Mouse (Mus musculus): ENCODE measurements around the gene Mzt1.
A peak's percentile ranks its signal among the peaks of the same experiment; 100 is the strongest.
"Not testable (repeated sequence)": the region's sequence is repeated elsewhere in the genome, so short reads cannot be mapped to it uniquely, and the experiment has no call there.

Gene Mzt1

DNA sequence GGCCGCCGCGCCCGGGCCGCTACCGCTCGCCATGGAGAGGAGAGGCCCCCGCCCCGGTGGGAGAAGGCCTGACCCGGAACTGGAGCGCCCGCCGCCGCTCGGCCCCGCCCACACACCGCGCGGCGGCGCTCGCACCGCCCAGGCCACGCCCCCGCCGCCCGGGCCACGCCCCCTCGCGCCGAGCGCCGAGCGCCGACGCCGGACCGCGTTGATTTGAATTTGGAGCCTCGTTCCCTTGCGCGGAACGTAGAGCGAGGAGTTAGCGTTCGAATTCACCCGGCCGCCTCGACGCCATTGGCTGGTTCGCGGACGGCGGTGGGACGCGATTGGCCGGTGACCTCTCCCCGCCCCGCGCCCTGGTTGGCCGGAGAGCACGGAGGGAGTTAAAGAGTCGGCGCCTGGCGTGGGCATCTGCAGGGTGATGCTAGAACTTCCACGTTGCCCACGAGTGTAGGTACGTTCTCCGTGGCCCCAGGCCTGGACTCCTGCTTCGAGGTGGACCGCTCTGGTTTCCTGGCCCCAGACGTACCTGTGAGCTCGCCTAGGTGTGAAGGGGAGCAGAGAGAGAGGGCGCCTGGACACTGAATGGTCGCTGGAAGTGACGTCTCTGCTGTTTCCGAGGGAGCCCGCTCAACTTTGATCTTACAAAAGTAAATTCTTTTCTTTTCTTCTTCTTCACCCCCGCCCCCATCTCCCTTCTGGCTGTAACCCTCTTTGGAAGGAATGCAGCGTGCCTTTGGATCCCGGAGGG, at the start of gene Mzt1, which contains the start of gene Bora:
Gene Mzt1 (minus strand): TSS at position 104 of the 751 bp plus-strand sequence.
Gene Bora (plus strand): TSS at position 192 of the 751 bp plus-strand sequence.
- DNase-seq, result peak; percentile 89 to 90

DNA sequence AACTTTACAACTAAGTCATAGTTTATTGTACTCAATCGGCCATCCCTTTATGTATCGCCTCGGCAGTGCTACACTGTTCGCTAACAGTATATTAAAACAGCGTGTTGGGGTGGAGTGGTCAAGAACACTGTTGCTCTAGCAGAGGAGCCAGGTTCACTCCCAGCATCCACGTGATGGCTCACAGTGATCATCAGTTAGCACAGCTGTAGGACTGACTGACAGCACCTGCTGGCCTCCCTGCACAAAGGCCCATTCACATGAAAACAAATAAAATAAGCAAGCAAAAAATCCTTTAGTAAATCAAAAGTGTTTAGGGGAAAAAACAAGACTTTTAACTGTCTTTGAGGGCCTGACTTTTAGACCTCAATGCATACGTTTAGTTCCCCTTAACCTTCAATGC, 43.0 kb upstream of the Mzt1 start:
- DNase-seq, result no peak

DNA sequence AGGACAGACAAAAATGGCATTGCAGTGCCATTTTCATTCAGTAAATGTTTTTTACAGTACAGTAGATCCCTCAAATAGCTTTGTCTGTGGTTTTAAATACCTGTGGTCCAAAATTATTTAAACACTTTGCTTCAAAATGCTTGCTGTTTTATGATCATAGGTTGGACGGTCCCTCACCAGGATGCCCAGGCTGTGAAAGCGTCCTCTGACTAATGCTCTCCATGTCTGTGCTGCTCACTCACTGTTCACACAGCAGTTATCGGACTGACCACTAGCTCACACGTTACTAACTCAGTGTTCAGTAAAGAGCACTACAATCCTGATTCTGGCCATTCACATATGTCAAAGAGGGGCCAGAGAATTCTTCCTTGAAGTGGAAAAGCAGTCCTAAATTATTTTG, 25.2 kb upstream of the Mzt1 start:
- DNase-seq, result no peak

DNA sequence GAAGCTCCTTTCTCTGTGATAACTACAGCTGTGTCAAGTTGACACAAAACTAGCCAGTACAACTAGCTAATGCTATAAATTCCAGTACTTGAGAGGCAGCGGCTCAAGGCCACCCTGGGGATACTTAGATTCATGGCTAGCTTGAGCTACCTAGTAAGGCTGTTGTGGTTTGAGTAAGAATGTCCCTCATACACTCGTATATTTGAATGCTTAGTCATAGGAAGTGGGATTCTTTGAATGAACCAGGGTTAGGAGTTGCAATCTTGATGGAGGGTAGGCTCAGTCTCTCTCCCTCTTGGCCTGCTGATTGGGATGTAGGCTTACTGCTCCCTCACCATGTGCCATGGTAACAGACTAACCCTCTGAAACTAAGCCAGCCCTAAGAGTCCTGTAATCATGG, 17.2 kb upstream of the Mzt1 start:
- no peak for DNase-seq

DNA sequence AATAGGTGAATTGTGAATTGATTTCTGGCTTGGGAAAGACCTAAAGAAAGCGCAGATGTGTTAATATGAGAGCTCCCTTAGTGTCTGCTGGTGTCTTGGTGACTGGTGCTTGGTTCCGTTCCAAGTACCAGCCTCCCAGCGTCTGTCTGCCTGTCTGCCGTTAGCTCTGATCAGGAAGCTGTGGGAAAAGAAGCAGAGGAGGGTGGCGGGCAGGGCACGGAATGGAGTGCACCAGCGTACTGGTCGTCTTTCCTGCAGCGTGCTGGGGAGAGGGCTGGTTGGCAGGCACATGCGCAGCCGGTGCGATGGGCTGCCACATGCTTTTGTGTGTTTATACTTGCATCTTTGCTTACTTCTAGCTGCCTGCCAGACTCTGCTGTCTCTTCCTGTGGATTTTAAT, 14.7 kb upstream of the Mzt1 start:
- DNase-seq, result no peak

DNA sequence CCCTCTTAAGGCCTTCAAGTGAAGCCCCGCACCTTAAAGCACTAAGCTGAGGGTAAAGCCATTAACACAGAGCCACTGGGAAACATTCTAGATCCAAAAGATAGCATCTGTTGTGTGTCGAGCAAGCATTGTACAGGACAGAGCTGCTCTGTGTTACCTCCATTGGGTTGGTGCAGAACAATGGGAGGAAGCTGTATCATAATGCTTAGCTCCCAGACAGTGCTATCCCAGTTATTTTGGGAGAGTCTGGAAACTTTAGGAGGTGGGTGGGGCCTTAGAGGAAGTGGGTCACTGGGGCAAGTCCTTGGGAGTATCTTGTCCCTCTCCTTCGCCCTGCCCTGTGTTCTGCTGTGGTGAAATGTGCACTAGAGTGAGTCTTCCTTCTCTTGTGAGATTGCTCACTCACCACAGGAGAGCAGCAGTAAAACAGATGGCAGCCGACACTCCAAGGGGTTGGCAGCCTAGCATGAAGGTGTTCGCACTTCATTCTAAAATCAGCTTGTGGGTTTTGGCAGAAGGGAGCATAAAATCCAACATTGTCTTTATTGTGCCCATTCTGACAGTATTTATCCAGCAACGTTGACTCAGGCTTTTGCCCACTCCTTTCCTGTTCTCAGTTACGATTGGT, 13.1 kb upstream of the Mzt1 start:
- no peak for DNase-seq

DNA sequence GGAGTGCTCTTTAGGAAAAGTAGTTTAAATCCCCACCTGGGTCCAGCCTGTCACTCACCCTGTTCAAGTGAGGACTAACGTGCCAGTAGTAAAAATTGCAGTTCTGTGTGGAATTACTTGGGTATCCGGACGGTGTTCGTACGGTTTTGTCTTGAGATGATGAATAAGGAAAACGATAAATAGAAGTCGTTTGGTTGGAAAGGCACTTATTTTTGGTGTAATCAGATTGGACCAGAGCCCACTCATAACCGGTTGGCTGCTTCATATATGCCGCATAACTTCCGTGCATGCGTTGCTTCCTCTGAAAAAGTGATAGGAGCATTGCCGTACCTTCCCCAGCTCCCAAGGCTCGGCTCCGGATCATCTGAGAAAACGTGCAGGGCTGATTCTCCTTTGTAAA, 848 bp upstream of the Mzt1 start:
- no peak for DNase-seq

DNA sequence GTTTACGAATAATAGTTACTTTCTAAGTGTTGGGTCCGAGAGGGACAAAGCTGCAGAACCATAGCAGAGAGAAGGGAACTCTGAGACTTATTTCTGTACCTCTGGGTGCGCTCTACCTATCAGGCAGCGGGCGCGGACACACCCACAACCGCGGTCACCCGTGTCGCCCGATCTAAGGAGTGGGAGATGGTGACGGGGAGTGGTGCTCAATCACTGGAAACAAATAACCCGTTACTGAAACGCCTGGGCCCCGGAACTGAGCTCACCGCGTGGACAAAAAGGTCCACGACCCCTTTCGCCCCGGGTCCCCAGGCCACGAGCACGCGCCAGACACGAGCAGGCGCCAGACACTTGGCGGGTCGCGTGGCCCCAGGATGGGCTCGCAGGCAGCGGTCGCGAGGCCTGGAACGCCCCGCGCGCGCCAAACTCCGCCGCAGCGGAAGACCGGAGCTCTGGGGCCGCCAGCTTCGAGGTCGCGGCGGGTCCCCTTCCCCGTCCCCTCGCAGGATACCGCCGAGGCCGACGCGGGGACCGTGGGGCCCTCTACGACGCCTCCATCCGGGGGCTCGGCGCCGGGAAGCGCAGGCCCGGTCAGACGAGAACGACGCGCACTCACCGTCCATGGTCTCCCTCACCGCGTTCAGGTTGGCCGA, 430 bp downstream of the Mzt1 start:
- peak in 1 of 2 experiments; percentile 26 for DNase-seq

DNA sequence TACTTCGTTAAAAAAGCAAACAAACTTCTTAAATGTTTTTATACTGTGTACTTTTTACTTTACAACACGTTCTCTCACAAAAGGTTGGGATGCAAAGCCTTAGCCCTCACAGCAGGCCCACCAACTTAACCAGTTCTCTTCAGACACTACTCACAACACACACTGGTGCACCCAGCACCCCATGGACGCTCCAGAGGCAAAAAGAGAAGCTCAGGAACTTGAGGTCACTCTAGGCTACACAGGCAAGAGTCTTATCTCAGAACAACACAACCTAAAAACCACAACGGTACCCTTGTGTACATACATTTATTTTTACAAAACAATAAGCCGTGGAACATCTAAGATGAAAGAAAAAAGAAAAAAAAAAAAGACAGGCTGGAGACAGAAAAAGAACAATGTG, 1.2 kb downstream of the Mzt1 start:
- DNase-seq, result no peak

DNA sequence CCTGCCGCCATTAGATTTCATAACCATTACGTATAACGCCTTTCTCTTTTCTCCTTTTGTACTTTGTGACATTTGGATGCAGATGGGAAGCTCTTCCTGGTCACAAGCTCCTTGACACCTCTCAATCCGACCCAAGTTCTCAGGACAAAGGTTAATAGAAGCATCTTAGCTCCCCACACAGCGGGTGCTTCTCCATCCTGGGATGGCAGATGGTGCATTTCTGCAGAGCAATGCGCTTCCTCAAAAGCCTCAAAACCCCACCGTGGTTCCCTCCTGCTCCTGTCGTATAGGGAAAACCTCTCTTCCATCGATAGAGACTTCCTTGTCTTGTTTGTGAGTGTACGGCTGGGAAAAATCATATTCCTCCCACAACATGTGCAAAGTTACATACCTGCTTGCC, 1.8 kb downstream of the Mzt1 start:
- no peak for DNase-seq

DNA sequence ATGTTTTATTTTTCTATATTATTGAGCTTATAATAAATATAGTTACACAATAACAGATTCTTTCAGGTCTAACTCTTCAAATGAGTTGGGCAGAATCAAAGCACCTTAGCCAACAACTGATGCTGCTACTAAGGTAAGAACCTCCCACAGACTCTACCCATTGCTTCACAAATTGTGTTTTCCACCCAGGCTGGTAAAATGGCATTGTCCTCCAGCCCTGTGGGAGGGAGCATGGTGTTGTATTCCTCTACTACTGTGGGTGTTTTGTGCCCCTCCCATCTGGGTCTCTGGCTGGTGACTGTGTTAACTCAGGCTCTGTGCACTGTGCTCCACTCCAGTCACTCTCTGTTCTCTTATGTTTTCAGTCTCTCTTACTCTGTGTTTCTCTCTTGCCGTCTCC, 2.4 kb downstream of the Mzt1 start:
- DNase-seq, result no peak

DNA sequence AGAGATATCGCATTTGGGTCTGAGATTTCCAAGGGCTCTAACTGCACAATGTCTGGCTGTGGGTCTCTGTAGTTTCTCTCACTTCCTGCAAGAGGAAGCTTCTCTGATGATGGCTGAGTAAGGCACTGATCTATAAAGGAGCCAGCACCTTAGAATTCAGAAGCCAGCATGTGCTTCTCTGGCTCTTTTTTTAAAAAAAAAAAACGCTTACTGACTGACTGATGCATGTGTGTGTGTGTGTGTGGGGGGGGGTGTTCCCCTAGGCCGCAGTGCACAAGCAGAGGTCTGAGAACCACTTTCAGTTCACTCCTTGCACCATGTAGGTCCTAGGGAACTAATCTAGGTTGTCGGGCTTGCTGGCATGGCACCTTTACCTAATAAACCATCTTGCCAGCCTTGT, 4.5 kb downstream of the Mzt1 start:
- no peak for DNase-seq

DNA sequence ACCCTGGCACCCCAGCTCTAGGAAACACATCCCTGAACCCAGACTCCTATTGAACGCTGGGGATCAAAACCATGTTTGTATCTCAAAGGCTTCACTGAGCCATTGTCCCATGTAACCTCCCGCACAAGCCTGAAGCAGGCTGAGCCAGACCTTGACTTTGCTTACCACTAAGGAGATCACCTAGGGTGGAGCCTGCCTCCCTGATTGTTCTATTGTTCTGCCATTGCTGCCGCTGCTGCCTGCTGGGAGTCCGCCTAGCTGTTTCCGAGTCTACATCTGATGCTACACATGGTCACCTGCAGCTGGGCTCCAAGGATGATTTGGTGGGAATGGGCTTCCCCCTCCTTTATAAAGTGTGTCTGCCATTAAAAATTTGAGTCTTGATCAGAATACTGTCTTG, 6.6 kb downstream of the Mzt1 start:
- not testable (repeated sequence) for DNase-seq

DNA sequence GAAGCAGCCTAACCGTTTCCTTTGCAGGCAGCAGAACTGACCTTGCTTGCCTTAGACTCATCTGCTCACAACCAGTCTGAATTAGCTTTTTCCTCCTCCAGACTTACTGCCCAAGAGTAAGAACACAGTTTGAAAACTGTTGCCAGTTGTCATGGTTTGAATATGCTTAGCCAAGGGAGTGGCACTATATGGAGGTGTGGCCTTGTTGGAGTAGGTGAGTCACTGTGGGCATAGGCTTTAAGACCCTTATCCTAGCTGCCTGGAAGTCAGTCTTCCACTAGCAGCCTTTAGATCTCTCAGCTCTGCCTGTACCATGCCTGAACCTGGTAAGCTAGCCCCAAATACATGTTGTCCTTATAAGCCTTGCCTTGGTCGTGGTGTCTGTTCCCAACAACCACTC, 8.2 kb downstream of the Mzt1 start:
- no peak for DNase-seq

DNA sequence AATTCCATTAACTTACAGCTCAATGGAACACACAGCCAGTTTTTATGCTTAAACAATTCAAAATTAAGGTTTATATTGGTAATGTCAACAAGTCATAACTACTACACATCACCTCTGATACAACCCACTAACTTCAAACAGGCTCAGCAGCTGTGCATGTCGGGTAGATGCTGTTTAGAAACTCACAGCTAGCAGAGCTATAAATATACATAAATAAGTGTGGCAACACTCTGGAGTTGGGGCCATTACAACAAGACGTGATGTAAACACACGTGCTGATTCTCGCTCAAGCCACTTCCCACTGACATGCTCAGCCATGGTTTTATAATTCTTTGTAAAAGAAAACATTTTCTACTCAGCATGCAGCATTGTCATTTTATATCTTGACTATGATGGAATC, 9.9 kb downstream of the Mzt1 start:
- DNase-seq, result no peak

DNA sequence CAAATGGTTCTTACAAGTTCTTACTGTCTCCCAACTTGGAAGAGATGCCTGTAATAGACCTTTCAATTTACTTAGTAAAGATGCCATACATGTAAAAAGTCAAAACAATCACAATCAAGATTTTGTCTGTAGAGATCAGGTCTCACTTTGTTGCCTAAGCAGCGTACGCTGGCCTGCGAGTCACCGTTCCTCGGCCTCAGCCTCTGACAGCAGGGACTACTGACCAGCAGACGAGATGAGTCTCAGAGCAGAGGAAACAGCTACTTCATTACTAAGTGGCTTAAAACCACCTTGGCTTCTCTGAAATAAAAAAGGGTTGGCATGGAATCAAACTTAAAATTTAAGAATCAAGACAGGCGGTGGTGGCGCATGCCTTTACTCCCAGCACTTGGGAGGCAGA, 11.1 kb downstream of the Mzt1 start:
- not testable (repeated sequence) for DNase-seq

DNA sequence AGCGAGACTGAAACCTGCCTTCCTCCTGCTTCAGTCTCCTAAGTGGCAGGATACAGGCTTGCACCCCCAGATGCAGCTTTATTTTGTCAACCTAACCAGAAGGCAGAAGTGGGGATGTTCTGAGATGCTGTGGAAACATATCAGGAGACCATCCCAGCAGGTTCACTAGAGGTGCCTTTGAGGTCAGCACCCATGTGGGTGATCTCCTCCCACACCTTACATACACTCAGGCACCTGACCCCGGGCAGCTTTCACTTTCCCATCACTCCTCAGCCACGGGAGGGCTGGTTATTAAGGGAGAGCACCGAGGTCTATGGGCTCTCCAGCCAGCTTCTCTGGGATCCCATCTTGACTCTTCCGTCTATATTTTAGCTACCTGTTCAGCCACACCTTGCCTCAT, 13.3 kb downstream of the Mzt1 start:
- DNase-seq, result no peak

DNA sequence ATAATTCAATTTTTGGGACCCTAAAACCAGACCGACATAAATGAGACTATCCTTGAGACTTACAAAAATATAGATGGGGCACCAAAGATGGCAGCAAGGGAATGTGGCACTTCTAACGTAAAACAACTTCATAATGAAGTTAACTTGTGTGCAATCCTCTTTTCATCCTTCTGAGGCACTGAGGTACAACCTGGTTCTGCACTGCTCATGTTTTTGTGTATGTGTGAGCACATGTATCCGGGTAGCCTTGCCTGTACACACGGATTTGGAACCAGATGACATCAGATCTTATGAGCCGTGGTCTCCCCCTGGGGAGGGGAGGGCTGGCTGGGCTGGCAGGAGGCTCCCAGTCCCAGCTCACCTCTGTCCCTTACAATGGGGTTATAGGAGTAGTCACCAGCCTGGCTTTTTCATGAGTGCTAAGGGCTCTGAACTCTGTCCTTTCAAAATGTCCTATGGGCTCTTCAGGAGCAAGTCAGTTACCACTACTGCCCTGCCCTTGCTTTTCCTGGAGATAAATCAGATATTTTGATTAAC, 14.5 kb downstream of the Mzt1 start:
- no peak for DNase-seq

DNA sequence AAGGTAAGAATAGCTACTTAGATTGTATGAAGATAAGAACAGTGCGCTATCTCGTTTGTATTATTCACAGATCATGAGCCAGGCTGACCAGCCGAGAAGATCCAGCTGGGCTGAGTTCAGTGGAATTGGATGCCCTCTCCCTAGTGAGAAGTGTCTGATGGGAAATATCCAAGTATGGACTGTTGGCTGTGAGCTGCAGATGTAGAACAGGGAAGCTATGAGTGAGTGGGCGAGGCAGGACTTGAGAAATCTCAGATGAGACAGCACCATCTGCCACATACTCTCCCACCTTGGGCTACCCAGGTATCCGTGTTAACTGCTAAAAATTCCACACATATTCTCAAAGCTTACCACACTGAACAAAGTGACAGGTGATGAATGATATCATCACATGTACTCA, 15.9 kb downstream of the Mzt1 start:
- DNase-seq, result no peak

DNA sequence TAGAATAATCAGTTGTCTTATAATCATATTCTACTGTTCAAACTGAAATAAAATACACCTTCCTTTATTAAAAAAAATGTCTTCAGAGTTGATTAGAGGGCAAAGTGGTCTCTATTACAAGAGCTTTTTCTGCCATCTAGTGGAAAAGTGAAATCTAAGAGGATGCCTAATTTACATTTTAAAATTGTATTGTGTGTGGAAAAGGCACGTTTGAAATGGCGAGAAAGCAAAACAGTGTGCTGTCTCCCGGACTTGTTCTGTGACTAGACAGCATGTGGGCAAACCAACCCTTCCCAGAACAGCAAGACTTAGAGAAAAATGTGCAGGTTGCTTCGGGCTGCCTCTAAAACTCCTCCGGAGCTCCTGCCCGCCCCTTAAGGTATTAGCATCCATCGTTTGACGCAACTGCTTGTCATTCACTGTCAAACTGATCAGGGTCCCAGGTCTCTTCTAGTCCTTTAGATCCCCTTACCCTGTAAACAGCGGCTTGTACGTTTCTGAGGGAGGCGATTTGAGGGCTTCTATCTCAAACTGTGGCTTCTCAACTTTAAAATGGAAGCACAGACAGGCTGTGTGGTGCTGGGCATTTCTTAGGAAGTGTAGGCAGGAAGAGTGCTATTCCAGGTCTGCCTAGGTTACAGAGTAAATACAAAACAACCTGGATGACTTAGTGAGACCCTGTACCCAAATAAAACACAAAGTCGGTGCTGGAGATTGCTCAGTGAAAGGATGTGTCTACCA, 23.4 kb downstream of the Mzt1 start:
- no peak for DNase-seq

DNA sequence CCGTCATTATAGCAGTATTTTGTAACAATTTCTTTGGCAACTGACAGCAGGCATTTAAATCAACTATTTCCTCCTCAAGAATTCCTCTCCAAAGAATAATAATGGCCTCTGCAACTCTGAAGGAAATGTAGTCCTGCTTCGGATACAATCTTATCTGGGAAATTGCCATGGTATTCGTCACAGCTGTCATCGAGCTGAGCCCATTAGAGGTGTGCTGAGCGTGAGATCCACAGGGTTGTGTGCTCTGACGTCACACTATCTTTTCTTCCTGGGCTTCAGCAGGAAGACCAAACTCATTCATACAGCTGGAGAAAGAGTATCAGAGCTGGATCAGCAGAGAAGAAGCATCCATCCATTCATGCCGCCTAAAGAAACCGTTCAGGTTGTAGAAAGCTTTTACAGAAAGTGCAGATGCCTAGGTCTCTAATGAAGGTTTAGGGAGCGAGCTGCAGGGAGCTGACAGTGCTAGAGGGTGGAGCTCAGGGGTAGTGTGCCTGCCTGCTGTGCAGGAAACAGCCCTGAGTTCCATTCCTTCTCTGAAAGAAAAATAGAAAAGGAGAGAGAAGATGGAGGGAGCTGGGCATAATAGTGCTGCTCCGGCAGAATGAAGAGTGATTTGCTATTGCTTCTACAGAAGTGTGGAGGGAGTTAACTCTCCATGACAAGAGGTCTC, 26.7 kb downstream of the Mzt1 start:
- DNase-seq, result no peak

DNA sequence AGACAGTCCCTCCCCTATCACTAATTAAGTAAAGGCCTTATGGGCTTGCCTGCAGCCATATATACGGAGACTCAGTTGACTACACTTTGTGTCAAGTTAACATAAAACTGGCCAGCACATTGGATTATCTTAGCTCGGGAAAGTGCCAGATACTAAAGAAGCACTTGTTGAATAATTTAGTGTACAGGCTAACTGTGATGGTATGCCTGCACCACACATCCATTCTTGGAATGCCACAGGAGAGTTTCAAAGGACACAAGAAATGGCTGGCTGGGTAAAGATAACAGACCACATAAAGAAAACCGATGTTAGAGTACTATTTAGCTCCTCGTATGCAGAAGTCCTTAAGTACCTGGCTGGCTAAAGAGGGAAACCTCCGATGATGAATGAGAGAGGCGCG, 27.2 kb downstream of the Mzt1 start:
- no peak for DNase-seq

DNA sequence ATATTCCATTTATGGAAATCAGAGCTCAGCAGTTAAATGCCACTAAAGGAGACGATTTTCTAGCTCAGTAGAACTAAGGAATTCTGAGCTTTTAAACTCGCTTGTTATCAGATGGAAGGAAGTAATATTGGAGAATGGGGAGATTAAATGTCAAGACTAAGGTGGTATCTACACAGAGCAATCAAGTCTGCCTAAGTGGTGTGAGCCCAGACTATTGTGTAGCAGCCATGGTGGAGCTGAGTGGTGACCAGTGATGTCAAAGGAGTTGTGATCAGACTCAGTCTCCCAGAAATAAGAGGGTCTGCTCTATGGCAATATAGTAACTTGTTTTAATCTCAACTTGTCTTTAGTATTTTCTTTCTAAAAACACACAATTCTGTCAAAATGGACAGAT, 35.0 kb downstream of the Mzt1 start:
- no peak for DNase-seq
